Mouse (Mus musculus) heart, embryonic 12.5 days (tissue): ENCODE results near the gene Mrpl38. TPM values are rescaled to one million over a fixed set of nuclear protein-coding genes. Genes with fewer than 3 reads are reported as not detected.

Experiments
- ATAC-seq: fragments of 200-750 bp; cut with Nextera tagmentation; 2 replicates; pipeline ENCODE4 v1.8.0; 2017; ENCODE audit warnings: moderate TSS enrichment, moderate library complexity; ENCODE audit not compliant: insufficient number of reproducible peaks, low FRiP score
- H3K27ac ChIP-seq: fragments of 300-500 bp; sonication (generic); 2 replicates; pipeline ENCODE4 v1.5.1; 2016; ENCODE audit warnings: mild to moderate bottlenecking, moderate library complexity; ENCODE audit not compliant: poor library complexity, severe bottlenecking
- H3K27me3 ChIP-seq: fragments of 300-500 bp; sonication (generic); replicated peaks from 2 replicates; pipeline ENCODE4 v1.6.1; 2016; ENCODE audit warnings: mild to moderate bottlenecking, moderate library complexity
- H3K36me3 ChIP-seq: fragments of 300-500 bp; sonication (generic); 2 replicates; pipeline ENCODE4 v1.6.1; 2016; ENCODE audit warnings: mild to moderate bottlenecking, moderate library complexity
- H3K4me1 ChIP-seq: fragments of 300-500 bp; sonication (generic); replicated peaks from 2 replicates; pipeline ENCODE4 v1.6.1; 2016; ENCODE audit warnings: mild to moderate bottlenecking
- H3K4me2 ChIP-seq: fragments of 300-500 bp; sonication (generic); 2 replicates; pipeline ENCODE4 v1.6.1; 2016; ENCODE audit warnings: mild to moderate bottlenecking, moderate library complexity
- H3K4me3 ChIP-seq: fragments of 300-500 bp; sonication (generic); 2 replicates; pipeline ENCODE4 v1.5.1; 2016; ENCODE audit warnings: mild to moderate bottlenecking
- H3K9ac ChIP-seq: fragments of 300-500 bp; sonication (generic); 2 replicates; pipeline ENCODE4 v1.6.1; 2016; ENCODE audit warnings: mild to moderate bottlenecking, moderate library complexity
- H3K9me3 ChIP-seq: fragments of 300-500 bp; sonication (generic); replicated peaks from 2 replicates; pipeline ENCODE4 v1.6.1; 2016; ENCODE audit warnings: mild to moderate bottlenecking, moderate library complexity
- WGBS: fragments of 180-500 bp; shearing (Covaris S2); methylation state at CpG from one replicate; pipeline ENCODE4 v1.1.7; 2016; 5-methylcytosine and 5-hydroxymethylcytosine counted together
- polyA plus RNA-seq: library from polyadenylated mRNA; unstranded; fragments of >200 nt; fragmentation: Nextera tagmentation; extraction: Ambion mirVana; gene quantifications from 2 replicates; pipeline ENCODE4 v1.2.1, GENCODE M21; 2016

Gene Mrpl38
- polyA plus RNA-seq, result 85.0 and 89.1 TPM in 2 replicates

DNA sequence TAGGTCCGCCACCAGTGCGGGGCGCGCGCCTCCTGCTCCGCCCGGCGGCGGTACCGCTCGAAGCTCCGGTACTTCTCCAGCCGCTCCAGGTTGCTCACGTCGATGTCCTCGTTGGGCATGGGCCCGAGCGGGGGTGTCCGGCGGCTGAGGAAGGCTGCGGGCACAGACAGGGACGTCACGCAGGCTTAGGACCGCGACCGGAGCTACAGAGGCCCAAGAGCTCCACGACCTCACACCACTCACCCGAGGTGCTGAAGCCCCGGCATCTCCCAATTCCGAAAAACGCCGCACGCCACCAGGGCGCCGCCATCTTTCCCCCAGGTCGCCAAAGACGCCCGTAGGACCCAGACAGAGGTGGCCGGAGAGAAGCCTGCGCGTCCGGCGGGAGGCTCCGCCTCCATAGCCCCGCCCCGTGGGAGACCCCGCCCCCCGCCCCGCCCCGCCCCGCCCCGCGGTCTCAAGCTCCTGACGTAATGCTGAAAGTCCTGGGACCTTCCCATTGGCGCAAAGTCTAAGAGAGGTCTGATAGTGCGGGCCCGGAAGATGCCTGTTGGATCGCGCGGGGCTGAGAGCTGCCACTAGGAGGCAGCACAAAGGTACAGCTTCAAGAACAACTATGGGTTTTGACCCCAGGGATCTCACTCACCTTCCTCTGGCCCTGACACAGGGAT, at the start of gene Mrpl38:
Gene Mrpl38, minus strand, starts transcription at position 401 of the 671 bp plus-strand sequence.
- Histone ChIP-seq H3K27ac (peak within 1 kb of the TSS; percentile 65), H3K4me3 (peak within 1 kb of the TSS; percentile 81), H3K27me3 (no peaks in the 10 kb centered on the region), H3K4me2 (peak within 1 kb of the TSS; percentile 77), H3K9me3 (no peaks in the 10 kb centered on the region), H3K9ac (peak within 1 kb of the TSS; percentile 88), H3K4me1 (peaks cover 10% of the 10 kb centered on the region; the same call in 1 of the 2 replicates), H3K36me3 (peaks cover 49% of the 10 kb centered on the region)
- peak; percentile 93 for ATAC-seq
- WGBS, result under 1% methylated on average over 59 of the region's 60 CpGs

DNA sequence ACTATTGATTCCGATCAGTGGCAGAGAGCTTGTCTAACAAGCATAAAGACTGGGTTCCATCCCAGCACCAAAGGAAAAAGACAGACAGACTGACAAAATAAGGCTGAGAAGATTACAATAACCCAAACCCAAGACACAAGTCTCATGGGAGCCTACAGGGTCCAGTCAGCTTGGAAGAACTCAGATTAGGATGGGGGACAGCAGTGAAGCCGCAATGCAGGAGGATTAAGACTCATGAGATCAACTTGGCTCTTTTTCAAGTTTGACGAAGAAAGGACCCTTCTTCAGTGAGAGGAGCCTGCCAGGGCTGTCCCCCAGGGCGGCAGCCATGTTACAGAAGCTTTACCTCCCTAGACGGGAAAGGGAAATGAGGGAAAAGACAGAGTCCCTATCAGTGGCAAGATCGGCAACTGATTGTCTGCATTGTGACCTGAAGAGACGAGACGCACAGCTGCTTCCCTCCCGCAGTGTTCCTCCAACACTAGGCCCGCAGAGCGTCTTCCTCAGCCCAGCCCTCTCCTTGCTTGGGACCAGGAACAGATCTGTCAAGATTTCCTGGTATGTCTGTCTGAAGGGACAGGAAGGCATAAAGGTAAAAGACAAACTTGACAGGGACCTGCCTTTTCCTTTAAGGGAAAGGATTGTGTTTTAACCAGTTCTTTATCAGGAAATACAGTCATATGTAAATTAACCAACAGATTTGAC, 48.7 kb upstream of the Mrpl38 start:
- 54% methylated on average over 11 of the region's 11 CpGs for WGBS
- H3K36me3 ChIP-seq, result peaks cover 66% of the 10 kb centered on the region
- no peaks in the 10 kb centered on the region for H3K27me3 ChIP-seq
- H3K9me3 ChIP-seq, result no peaks in the 10 kb centered on the region
- no peak overlapping the region for H3K9ac ChIP-seq
- H3K27ac ChIP-seq, result no peak overlapping the region
- no peak overlapping the region for H3K4me2 ChIP-seq
- H3K4me1 ChIP-seq, result peaks cover 14% of the 10 kb centered on the region; the same call in 1 of the 2 replicates
- H3K4me3 ChIP-seq, result no peak overlapping the region
- ATAC-seq, result no peak

DNA sequence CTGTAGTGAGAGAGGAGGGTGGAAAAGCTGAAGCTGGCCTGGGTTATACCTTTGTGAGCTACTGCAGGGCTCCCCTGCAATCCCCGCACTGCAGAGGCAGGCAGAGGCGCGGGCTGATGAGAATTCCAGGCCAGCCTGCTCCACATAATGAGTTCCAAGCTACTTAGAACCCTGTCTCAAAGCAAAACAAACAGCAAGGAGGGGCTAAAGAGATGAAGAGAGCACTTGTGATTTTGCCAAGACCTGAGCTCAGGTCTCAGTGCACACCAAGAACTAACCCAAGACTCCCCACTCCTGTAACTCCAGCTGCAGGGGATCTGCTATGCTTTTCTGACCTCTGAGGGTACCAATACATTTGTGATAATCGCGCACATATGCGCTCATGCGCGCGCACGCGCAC, 47.7 kb upstream of the Mrpl38 start:
- no peak overlapping the region for H3K4me3 ChIP-seq
- 92% methylated on average over 11 of the region's 11 CpGs for WGBS
- H3K4me2 ChIP-seq, result no peak overlapping the region
- H3K9ac ChIP-seq, result no peak overlapping the region
- peaks cover 72% of the 10 kb centered on the region for H3K36me3 ChIP-seq
- no peak for ATAC-seq
- H3K27ac ChIP-seq, result no peak overlapping the region
- H3K27me3 ChIP-seq, result no peaks in the 10 kb centered on the region
- no peaks in the 10 kb centered on the region for H3K9me3 ChIP-seq
- H3K4me1 ChIP-seq, result peaks cover 14% of the 10 kb centered on the region; the same call in 1 of the 2 replicates

DNA sequence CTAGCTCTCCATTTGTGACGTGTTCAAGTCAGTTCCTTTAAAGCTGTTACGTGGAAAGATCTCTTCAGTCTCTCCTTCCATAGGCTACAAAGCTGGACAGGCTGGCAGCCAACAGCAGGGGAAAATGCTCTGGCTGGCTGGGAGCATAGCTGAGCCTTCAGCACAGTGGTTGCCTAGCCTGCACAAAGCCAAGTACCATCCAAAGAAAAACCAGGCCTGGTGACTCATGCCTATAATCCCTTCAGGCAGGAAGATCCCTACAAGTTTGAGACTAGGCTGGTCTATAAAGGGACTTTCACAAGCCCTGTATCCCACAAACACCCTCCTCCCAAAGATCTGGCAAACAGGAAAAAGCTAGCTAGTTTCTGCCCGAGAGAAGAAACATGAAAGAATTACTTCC, 47.2 kb upstream of the Mrpl38 start:
- ATAC-seq, result no peak

DNA sequence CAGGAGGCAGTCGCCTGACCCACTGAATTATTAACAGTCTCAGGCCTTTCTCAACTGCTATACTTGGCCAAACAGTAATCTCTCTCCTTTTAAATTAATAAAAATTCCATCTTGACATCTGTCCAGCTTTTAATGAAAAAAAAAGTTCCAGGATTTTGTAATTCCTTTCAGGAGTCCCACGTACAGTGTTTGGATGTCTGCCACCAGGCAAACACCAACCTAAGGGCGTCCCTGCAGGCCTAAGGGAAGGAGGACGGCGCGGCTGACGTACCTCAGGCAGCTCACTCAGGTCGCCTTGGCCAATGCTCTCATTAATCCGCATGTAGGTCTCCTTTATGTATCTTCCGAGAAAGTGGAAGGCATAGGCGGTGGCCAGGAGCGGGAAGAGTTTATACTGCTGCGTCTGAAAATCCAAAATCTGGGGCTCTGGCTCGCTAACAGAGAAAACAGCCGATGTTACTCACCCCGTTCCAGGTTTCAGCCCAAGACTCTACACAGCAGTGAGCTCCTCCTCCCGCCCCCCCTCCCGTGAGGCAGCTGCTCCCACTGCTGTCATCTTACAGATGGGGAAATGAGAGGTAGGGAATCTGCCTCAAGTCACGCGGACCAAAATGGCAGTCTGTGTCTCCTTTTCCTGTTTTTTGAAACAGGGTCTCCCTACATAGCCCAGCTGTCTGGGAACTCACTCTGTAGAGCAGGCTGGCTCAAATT, 39.9 kb upstream of the Mrpl38 start:
- Histone ChIP-seq H3K4me1 (no peaks in the 10 kb centered on the region), H3K9me3 (no peaks in the 10 kb centered on the region), H3K4me2 (no peak overlapping the region), H3K9ac (no peak overlapping the region), H3K36me3 (peaks cover 90% of the 10 kb centered on the region), H3K27me3 (no peaks in the 10 kb centered on the region), H3K4me3 (no peak overlapping the region), H3K27ac (no peak overlapping the region)
- WGBS, result 90% methylated on average over 20 of the region's 20 CpGs
- ATAC-seq, result no peak

More for the DNA sequence above, 47.2 kb upstream of the Mrpl38 start:
- Histone ChIP-seq H3K4me3 (no peak overlapping the region), H3K36me3 (peaks cover 70% of the 10 kb centered on the region), H3K4me2 (no peak overlapping the region), H3K4me1 (peaks cover 14% of the 10 kb centered on the region; the same call in 1 of the 2 replicates), H3K27me3 (no peaks in the 10 kb centered on the region), H3K9ac (no peak overlapping the region), H3K9me3 (no peaks in the 10 kb centered on the region), H3K27ac (no peak overlapping the region)
- 69% methylated on average over 3 of the region's 3 CpGs for WGBS

DNA sequence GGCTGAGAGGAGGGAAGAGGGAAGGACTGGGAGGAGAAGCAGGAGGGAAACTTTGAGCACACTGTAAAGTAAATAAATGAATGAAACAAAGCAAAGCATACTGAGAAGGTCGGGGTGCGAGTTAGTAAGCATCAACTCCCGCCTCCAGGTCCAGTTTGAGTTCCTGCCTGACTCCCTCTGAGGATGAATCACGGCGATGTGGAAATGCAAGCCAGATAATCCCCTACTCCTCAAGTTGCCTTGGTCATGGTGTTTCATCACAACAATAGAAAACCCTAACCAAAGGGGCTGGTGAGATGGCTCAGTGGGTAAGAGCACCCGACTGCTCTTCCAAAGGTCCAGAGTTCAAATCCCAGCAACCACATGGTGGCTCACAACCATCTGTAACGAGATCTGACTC, 37.3 kb upstream of the Mrpl38 start:
- Histone ChIP-seq H3K9me3 (no peaks in the 10 kb centered on the region), H3K4me1 (no peaks in the 10 kb centered on the region), H3K4me2 (no peak overlapping the region), H3K9ac (no peak overlapping the region), H3K27ac (no peak overlapping the region), H3K4me3 (no peak overlapping the region), H3K27me3 (no peaks in the 10 kb centered on the region), H3K36me3 (peaks cover 91% of the 10 kb centered on the region)
- no peak for ATAC-seq
- 90% methylated on average over 7 of the region's 7 CpGs for WGBS

DNA sequence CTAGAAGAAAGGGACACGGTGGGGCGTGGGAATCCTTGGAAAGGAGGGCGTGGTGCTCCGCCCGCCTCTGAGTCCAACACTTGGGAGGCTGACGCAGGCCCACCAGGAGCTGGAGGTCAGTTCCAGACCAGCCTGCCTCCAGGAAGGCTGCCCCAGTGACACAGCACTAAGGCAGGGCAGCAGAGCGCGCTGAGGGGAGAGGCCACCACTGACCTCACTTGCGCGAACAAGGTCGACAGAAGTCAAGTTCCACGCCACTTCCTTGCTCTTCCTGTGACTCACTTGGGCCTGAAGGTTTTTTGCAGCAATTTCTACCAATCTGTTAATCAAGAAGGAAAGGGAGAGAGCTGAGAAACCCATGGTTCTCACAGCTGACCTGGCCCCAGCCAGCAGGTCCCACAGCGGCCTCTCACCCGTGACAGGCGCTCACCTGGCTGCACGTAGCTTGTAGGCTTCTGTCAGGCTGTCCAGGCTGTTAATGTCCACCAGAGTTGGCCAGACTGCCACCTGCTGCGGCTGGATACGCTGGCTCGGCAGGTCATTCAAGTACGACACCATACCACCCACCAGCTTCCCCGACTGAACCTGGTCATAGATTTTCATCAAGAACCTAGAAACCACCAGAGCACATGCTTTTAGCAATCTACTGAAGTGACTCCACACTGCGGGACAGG, 36.2 kb upstream of the Mrpl38 start:
- 90% methylated on average over 22 of the region's 22 CpGs for WGBS
- no peak for ATAC-seq
- Histone ChIP-seq H3K36me3 (peaks cover 81% of the 10 kb centered on the region), H3K27ac (no peak overlapping the region), H3K9ac (no peak overlapping the region), H3K27me3 (no peaks in the 10 kb centered on the region), H3K4me1 (no peaks in the 10 kb centered on the region), H3K4me3 (no peak overlapping the region), H3K9me3 (no peaks in the 10 kb centered on the region), H3K4me2 (no peak overlapping the region)

DNA sequence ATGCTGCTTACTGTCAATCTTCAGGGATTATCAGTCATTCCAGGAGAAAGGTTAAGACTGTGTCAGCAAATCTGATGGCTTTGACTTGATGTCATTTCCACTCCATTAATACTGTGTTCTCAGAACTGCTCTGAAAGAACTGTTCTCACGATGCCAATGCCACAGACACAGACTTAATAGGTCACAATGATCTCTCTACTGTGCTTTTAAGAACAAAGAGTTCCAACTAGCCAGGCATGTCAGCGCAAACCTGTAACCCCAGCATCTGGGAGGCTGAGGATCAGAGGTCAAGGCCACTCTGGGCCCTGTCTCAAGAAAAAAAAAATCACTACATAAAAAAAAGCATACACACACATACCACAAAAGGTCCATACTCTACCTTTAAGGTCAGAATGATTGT, 33.3 kb upstream of the Mrpl38 start:
- Histone ChIP-seq H3K4me2 (no peak overlapping the region), H3K9me3 (no peaks in the 10 kb centered on the region), H3K4me1 (peaks cover 2% of the 10 kb centered on the region), H3K9ac (no peak overlapping the region), H3K36me3 (peaks cover 54% of the 10 kb centered on the region), H3K27ac (no peak overlapping the region), H3K4me3 (no peak overlapping the region), H3K27me3 (no peaks in the 10 kb centered on the region)
- no peak for ATAC-seq
- 97% methylated on average over 2 of the region's 2 CpGs for WGBS

DNA sequence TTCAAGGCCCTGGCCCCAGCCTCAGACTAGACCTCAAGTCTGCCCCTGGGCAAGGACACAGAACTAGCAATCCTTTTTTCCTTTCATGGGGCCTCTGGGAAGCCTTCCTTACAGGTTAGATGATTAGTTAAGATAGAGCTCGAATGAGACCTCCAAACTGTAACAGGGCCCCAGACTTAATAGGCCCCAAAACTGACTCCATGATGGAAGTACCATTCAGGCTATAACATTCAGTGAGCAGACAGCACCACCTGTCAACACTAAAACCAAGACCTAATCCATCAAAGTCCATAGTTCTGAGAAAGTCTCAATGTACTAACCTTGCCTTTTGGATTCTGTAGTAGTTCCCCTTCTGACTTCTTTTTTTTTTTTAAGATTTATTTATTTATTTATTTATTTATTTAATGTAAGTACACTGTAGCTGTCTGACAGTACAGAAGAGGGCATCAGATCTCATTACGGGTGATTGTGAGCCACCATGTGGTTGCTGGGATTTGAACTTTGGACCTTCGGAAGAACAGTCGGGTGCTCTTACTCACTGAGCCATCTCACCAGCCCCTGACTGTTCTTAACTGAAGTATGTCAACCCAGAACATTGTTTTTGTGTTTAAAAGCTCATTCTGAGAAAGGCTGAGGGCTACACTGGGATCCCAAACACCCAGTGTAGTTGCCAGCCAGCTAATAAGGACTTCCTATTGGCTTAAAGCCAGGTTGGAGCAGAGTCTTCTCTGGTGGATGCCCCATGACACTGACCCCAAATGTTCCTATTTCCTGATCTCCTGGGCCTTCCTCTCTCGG, 31.5 kb upstream of the Mrpl38 start:
- H3K27ac ChIP-seq, result no peak overlapping the region
- 77% methylated on average over 5 of the region's 5 CpGs for WGBS
- peaks cover 11% of the 10 kb centered on the region for H3K4me1 ChIP-seq
- no peak for ATAC-seq
- no peak overlapping the region for H3K9ac ChIP-seq
- peaks cover 47% of the 10 kb centered on the region for H3K36me3 ChIP-seq
- no peaks in the 10 kb centered on the region for H3K27me3 ChIP-seq
- no peak overlapping the region for H3K4me3 ChIP-seq
- no peaks in the 10 kb centered on the region for H3K9me3 ChIP-seq
- H3K4me2 ChIP-seq, result no peak overlapping the region

DNA sequence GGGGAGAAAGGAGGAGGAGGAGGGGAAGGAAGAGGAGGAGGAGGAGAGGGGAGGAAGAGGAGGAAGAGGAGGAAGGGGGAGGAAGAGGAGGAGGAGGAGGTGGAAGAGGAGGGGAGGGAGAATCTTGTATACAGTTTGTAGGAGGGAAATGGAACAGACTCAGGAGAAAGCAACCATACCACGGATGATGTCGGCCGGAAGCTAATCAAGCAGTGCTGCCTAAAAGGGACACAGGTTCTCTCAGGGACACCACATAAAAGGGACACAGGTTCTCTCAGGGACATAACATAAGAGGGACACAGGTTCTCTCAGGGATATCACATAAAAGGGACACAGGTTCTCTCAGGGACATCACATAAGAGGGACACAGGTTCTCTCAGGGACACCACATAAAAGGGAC, 30.5 kb upstream of the Mrpl38 start:
- Histone ChIP-seq H3K4me1 (peaks cover 11% of the 10 kb centered on the region), H3K36me3 (peaks cover 44% of the 10 kb centered on the region), H3K27ac (no peak overlapping the region), H3K9me3 (no peaks in the 10 kb centered on the region), H3K27me3 (no peaks in the 10 kb centered on the region), H3K4me3 (no peak overlapping the region), H3K9ac (no peak overlapping the region), H3K4me2 (no peak overlapping the region)
- ATAC-seq, result no peak
- 84% methylated on average over 3 of the region's 3 CpGs for WGBS
